23 mouse cellular contexts compared by ENCODE assay signal in the genomic region with DNA sequence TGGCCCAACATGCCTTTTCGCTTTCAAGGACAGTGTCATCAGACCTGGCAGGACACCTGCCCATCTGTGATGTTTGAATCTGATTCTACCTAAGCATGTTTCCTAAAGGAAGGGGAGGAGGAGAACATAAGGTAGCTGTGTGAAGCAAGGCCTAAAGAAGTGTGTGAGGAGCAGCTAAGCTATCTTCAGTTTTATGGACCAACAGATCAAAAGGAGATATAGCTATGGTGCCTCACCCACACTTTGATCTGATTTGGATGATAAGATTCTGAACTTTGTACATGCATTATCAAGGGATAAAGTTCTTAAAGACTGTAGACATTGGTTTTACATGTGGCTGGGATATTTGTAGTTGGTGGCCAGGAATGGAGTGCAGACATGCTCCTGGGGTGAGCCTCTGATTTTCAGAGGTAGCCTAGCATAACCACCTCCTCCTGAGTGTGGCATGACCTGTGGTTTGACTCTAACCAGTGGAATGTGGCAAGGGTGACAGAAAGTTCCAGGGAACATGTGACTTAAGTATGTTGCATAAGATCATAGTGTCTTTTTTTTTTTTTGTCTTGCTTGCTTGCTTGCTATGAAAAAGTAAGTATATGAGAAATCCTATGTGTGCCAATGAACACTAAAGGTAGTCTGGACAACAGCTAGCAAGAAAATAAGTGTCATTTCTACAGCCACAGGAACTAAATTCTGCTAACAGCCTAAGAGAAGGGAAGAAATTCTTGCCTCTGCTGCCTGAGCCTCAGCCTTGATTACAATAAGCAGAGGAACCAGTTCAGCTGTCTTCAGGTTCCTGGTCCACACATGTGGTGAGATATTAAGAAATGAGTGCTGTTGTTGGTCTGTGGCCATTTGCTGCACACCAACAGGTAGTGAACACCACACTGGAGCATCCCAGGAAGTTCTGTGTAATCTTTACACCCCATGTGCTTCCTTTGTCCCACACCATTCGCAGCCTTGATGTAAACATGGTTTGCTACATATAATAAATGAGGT. TPM values are rescaled to one million over a fixed set of nuclear protein-coding genes. Genes with fewer than 3 reads are reported as not detected.
DNase-seq lines count a peak whose midpoint lies in the region; ATAC-seq and TF ChIP-seq lines count a peak whose summit lies in the region.
"Had no signal": no experiment of that assay in that cellular context is flagged by ENCODE, and none has a peak within 500 bp of the region (broad histone marks: within the 10 kb centered on the region; RNA-seq: fewer than 3 reads in every experiment).

No protein-coding gene starts in this region.

- CTCF ChIA-PET in Patski (lab: Charles Lee) = no interaction called here

- H3K27me3 ChIP-seq in Patski = no peaks in the 10 kb centered on the region
- no peaks in the 10 kb centered on the region for H3K27me3 ChIP-seq in embryonic facial prominence, embryonic 10.5 days (replicated peaks; ENCODE audit: low read depth, poor library complexity, severe bottlenecking)
- H3K27me3 ChIP-seq: heart, embryonic 15.5 days; midbrain, embryonic 13.5 days; neural tube, embryonic 15.5 days had no signal

- WGBS in embryonic facial prominence, embryonic 10.5 days = 86% methylated on average over 2 of the region's 2 CpGs

- in situ Hi-C loops in Patski (cut with MboI; ENCODE audit: low pct_unique_long_range_greater_than_20kb) = no loop called here

- no peak for TF ChIP-seq CTCF in Patski (IDR thresholded peaks at IDR 0.05)

- POLR2A ChIA-PET in Patski (lab: Charles Lee) = interaction anchor here (0.5 kb wide), 1 partner anchor 36 kb away, joined by 3 read pairs; no protein-coding TSS in a partner anchor

- no peaks in the 10 kb centered on the region for H3K36me3 ChIP-seq in embryonic facial prominence, embryonic 10.5 days (replicated peaks)
- H3K36me3 ChIP-seq: forebrain, embryonic 10.5 days; heart, embryonic 15.5 days; hindbrain, embryonic 10.5 days; midbrain, embryonic 13.5 days had no signal

- DNase-seq in kidney, adult 9 months = peak; percentile 21
- DNase-seq in kidney, postnatal 14 days = no peak
- DNase-seq in Patski (ENCODE audit: low read depth, low spot score) = peak; percentile 47
- DNase-seq in left cerebral cortex, adult 9 months (ENCODE audit: low spot score in 2 of 2) = no peak
- no peak for DNase-seq in embryonic facial prominence, embryonic 10.5 days (ENCODE audit: low spot score)
- no peak for DNase-seq in natural killer cell, adult 2 months (ENCODE audit: low spot score in 2 of 2)
- DNase-seq: adrenal gland, postnatal 10 days; cerebellum, adult 11 months; cerebellum, postnatal 25 days; gastrocnemius, adult 2 months; layer of hippocampus, postnatal 36 days; left cerebral cortex, postnatal 4 days; liver had no signal

- H3K27ac ChIP-seq in embryonic facial prominence, embryonic 10.5 days (replicated peaks) = no peak overlapping the region
- H3K27ac ChIP-seq: forebrain, embryonic 10.5 days; gastrocnemius, adult 2 months; heart, embryonic 15.5 days; hindbrain, embryonic 10.5 days; hindbrain, postnatal 0 days; macrophage; midbrain, embryonic 13.5 days; neural tube, embryonic 15.5 days had no signal

- no peak overlapping the region for H3K4me3 ChIP-seq in embryonic facial prominence, embryonic 10.5 days
- H3K4me3 ChIP-seq: forebrain, embryonic 10.5 days; gastrocnemius, adult 2 months; heart, embryonic 15.5 days; hindbrain, embryonic 10.5 days; midbrain, embryonic 13.5 days; neural tube, embryonic 15.5 days had no signal

- no peaks in the 10 kb centered on the region for H3K4me1 ChIP-seq in embryonic facial prominence, embryonic 10.5 days
- H3K4me1 ChIP-seq: forebrain, embryonic 10.5 days; heart, embryonic 15.5 days; hindbrain, embryonic 10.5 days; midbrain, embryonic 13.5 days; neural tube, embryonic 15.5 days had no signal

- H3K9me3 ChIP-seq in embryonic facial prominence, embryonic 10.5 days = no peaks in the 10 kb centered on the region
- H3K9me3 ChIP-seq: forebrain, embryonic 10.5 days; heart, embryonic 15.5 days; hindbrain, embryonic 10.5 days; midbrain, embryonic 13.5 days; neural tube, embryonic 15.5 days had no signal

- peak; percentile 97 for ATAC-seq in Patski
- peak; percentile 44 to 63; a peak in 2 of 4 replicates for ATAC-seq in hematopoietic stem cell, adult 5-6 weeks (replicated peaks in 1 of 2; ENCODE audit: insufficient read depth in 1 of 2, low FRiP score in 2 of 2, low TSS enrichment in 1 of 2, low read depth in 1 of 2, poor library complexity in 2 of 2, severe bottlenecking in 2 of 2)
- ATAC-seq in megakaryocyte progenitor cell, adult 5-6 weeks (replicated peaks; ENCODE audit: poor library complexity) = peak; percentile 87
- ATAC-seq: hindbrain, postnatal 0 days; midbrain, embryonic 13.5 days had no signal

RNA-seq across cellular contexts. Expression of a gene that starts 23.7 kb away (rescaled TPM):
- polyA plus RNA-seq in Patski (2021) = 0.65 TPM
- total RNA-seq in hematopoietic stem cell, adult 5-6 weeks (2017) = not detected in 2 replicates
- total RNA-seq in megakaryocyte progenitor cell, adult 5-6 weeks (2015) = not detected in 2 replicates
- total RNA-seq in megakaryocyte progenitor cell, adult 5-6 weeks (2017) = not detected in 2 replicates
- 0.15 TPM in 2 replicates for polyA plus RNA-seq in embryonic facial prominence, embryonic 10.5 days (2016; fragmentation: Nextera tagmentation; extraction: Ambion mirVana)
- polyA plus RNA-seq: C2C12; forebrain, embryonic 10.5 days; macrophage had no signal

Comparison
In these comparisons a context has a peak if more than half of its experiments do, and no peak if none do; other contexts are left out.
1. DNase-seq: peak in kidney, adult 9 months (single experiment) and Patski (single experiment); none in kidney, postnatal 14 days (single experiment), left cerebral cortex, adult 9 months (0 of 2), embryonic facial prominence, embryonic 10.5 days (single experiment) and natural killer cell, adult 2 months (0 of 2).
2. Peak in every context shown above with its lines, with median percentiles within 50 percentile points of each other: ATAC-seq.